Mouse (Mus musculus): ENCODE measurements around the gene Gpsm3. TPM values are rescaled to one million over a fixed set of nuclear protein-coding genes. Genes with fewer than 3 reads are reported as not detected.

The Gpsm3 gene
- polyA plus RNA-seq, 1 experiment = 12.8 TPM

GRCm38 (mm10) chr17:34576577-34576976 is 13.0 kb upstream of the Gpsm3 start:
- no peak overlapping the region for H3K27ac ChIP-seq (ENCODE audit: insufficient read depth, low read depth, low read length)
- TF ChIP-seq POLR2A (IDR thresholded peaks at IDR 0.05; ENCODE audit: low read depth, low read length) (no peak), CTCF (conservative IDR thresholded peaks at IDR 0.05; ENCODE audit: insufficient read depth, insufficient read length, low read depth, low read length) (no peak)
- H3K36me3 ChIP-seq (ENCODE audit: control insufficient read depth, insufficient read depth, low read length) = no peaks in the 10 kb centered on the region
- 62% methylated on average over 5 of the region's 5 CpGs for WGBS
- no peak overlapping the region for H3K4me3 ChIP-seq (ENCODE audit: insufficient read depth, low read depth, low read length)
- no peaks in the 10 kb centered on the region for H3K27me3 ChIP-seq (replicated peaks; ENCODE audit: control insufficient read depth, insufficient read depth, low read length)
- DNase-seq = no peak
- H3K4me1 ChIP-seq (ENCODE audit: control insufficient read depth, insufficient read depth, low read length) = no peaks in the 10 kb centered on the region

DNA sequence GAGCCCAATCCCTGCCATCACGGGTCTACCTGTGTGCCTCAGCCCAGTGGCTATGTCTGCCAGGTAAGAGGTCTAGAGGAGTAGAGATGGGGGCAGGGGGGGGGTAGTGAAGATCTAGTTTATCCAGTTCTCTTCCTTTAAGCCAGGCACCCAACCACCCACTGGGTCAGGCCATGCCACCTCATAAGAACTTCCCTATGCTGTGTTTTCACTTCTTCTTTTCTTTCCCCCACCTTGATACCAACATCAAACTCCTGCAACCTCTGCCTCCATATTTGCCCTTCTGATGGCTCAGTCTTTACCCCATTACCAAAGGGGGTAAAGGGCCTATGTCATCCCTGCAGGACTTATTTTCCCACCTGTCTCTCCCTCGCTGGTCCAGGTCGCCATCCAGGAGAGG is 11.5 kb upstream of the Gpsm3 start:
- no peaks in the 10 kb centered on the region for H3K36me3 ChIP-seq (ENCODE audit: control insufficient read depth, insufficient read depth, low read length)
- no peaks in the 10 kb centered on the region for H3K27me3 ChIP-seq (replicated peaks; ENCODE audit: control insufficient read depth, insufficient read depth, low read length)
- DNase-seq = no peak
- no peaks in the 10 kb centered on the region for H3K4me1 ChIP-seq (ENCODE audit: control insufficient read depth, insufficient read depth, low read length)
- WGBS = 95% methylated on average over 3 of the region's 3 CpGs
- no peak overlapping the region for H3K4me3 ChIP-seq (ENCODE audit: insufficient read depth, low read depth, low read length)
- H3K27ac ChIP-seq (ENCODE audit: insufficient read depth, low read depth, low read length) = no peak overlapping the region
- no peak for TF ChIP-seq CTCF (conservative IDR thresholded peaks at IDR 0.05; ENCODE audit: insufficient read depth, insufficient read length, low read depth, low read length)
- no peak for TF ChIP-seq POLR2A (IDR thresholded peaks at IDR 0.05; ENCODE audit: low read depth, low read length)

GRCm38 (mm10) chr17:34582528-34582927 is 7.1 kb upstream of the Gpsm3 start:
- no peak for TF ChIP-seq POLR2A (IDR thresholded peaks at IDR 0.05; ENCODE audit: low read depth, low read length)
- TF ChIP-seq CTCF (conservative IDR thresholded peaks at IDR 0.05; ENCODE audit: insufficient read depth, insufficient read length, low read depth, low read length) = no peak
- Histone ChIP-seq H3K4me1 (ENCODE audit: control insufficient read depth, insufficient read depth, low read length) (no peaks in the 10 kb centered on the region), H3K27ac (ENCODE audit: insufficient read depth, low read depth, low read length) (no peak overlapping the region), H3K27me3 (replicated peaks; ENCODE audit: control insufficient read depth, insufficient read depth, low read length) (no peaks in the 10 kb centered on the region), H3K36me3 (ENCODE audit: control insufficient read depth, insufficient read depth, low read length) (no peaks in the 10 kb centered on the region), H3K4me3 (ENCODE audit: insufficient read depth, low read depth, low read length) (no peak overlapping the region)
- DNase-seq = no peak
- 91% methylated on average over 12 of the region's 12 CpGs for WGBS

- Histone ChIP-seq H3K36me3 (ENCODE audit: control insufficient read depth, insufficient read depth, low read length) (no peaks in the 10 kb centered on the region), H3K4me3 (ENCODE audit: insufficient read depth, low read depth, low read length) (no peak overlapping the region), H3K4me1 (ENCODE audit: control insufficient read depth, insufficient read depth, low read length) (peaks cover 5% of the 10 kb centered on the region; the same call in 1 of the 2 replicates), H3K27ac (ENCODE audit: insufficient read depth, low read depth, low read length) (no peak overlapping the region), H3K27me3 (replicated peaks; ENCODE audit: control insufficient read depth, insufficient read depth, low read length) (no peaks in the 10 kb centered on the region)
- no peak for TF ChIP-seq POLR2A (IDR thresholded peaks at IDR 0.05; ENCODE audit: low read depth, low read length)
- no peak for TF ChIP-seq CTCF (conservative IDR thresholded peaks at IDR 0.05; ENCODE audit: insufficient read depth, insufficient read length, low read depth, low read length)
- no peak for DNase-seq
- WGBS = 57% methylated on average over 7 of the region's 7 CpGs
Measured at GRCm38 (mm10) chr17:34583397-34583796, 6.2 kb upstream of the Gpsm3 start.

- Histone ChIP-seq H3K4me3 (ENCODE audit: insufficient read depth, low read depth, low read length) (no peak overlapping the region), H3K27ac (ENCODE audit: insufficient read depth, low read depth, low read length) (no peak overlapping the region), H3K4me1 (ENCODE audit: control insufficient read depth, insufficient read depth, low read length) (peaks cover 5% of the 10 kb centered on the region; the same call in 1 of the 2 replicates), H3K27me3 (replicated peaks; ENCODE audit: control insufficient read depth, insufficient read depth, low read length) (no peaks in the 10 kb centered on the region), H3K36me3 (ENCODE audit: control insufficient read depth, insufficient read depth, low read length) (no peaks in the 10 kb centered on the region)
- TF ChIP-seq POLR2A (IDR thresholded peaks at IDR 0.05; ENCODE audit: low read depth, low read length) (no peak), CTCF (conservative IDR thresholded peaks at IDR 0.05; ENCODE audit: insufficient read depth, insufficient read length, low read depth, low read length) (no peak)
- DNase-seq = no peak
- WGBS = 90% methylated on average over 8 of the region's 8 CpGs
Measured at GRCm38 (mm10) chr17:34583819-34584218, 5.8 kb upstream of the Gpsm3 start.

DNA sequence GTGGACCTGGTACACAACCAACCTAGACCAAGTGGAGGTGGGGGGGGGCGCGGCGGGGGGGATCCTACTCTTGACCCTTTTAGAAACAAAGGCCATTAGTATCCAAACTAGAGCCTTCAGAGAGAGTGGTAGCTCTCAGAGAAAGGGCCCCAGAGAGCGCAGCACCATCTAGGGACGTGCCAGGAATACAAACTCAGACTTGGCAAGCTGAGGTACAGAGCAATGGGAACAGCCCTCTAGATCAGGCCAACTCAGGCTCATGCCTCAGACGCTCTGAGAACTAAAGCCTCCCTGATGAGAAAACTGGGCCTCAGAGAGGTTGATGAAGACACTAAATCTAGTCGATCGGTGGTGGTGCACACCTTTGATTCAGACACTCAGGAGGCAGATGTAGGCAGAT is 4.5 kb upstream of the Gpsm3 start:
- TF ChIP-seq CTCF (conservative IDR thresholded peaks at IDR 0.05; ENCODE audit: insufficient read depth, insufficient read length, low read depth, low read length) = no peak
- TF ChIP-seq POLR2A (IDR thresholded peaks at IDR 0.05; ENCODE audit: low read depth, low read length) = no peak
- WGBS = 92% methylated on average over 8 of the region's 8 CpGs

GRCm38 (mm10) chr17:34585877-34586771 is 3.5 kb upstream of the Gpsm3 start:
- peak overlapping the region; percentile 69; the same call in 1 of the 2 replicates for H3K4me3 ChIP-seq (ENCODE audit: insufficient read depth, low read depth, low read length)
- H3K27ac ChIP-seq (ENCODE audit: insufficient read depth, low read depth, low read length) = no peak overlapping the region
- H3K4me1 ChIP-seq (ENCODE audit: control insufficient read depth, insufficient read depth, low read length) = peaks cover 9% of the 10 kb centered on the region; the same call in 1 of the 2 replicates
- no peak for DNase-seq
- WGBS = 41% methylated on average over 32 of the region's 32 CpGs
- H3K36me3 ChIP-seq (ENCODE audit: control insufficient read depth, insufficient read depth, low read length) = no peaks in the 10 kb centered on the region
- H3K27me3 ChIP-seq (replicated peaks; ENCODE audit: control insufficient read depth, insufficient read depth, low read length) = no peaks in the 10 kb centered on the region
- TF ChIP-seq POLR2A (IDR thresholded peaks at IDR 0.05; ENCODE audit: low read depth, low read length) (no peak), CTCF (conservative IDR thresholded peaks at IDR 0.05; ENCODE audit: insufficient read depth, insufficient read length, low read depth, low read length) (no peak)

More for the DNA sequence above, 4.5 kb upstream of the Gpsm3 start:
- Histone ChIP-seq H3K4me1 (ENCODE audit: control insufficient read depth, insufficient read depth, low read length) (peaks cover 5% of the 10 kb centered on the region; the same call in 1 of the 2 replicates), H3K27me3 (replicated peaks; ENCODE audit: control insufficient read depth, insufficient read depth, low read length) (no peaks in the 10 kb centered on the region), H3K4me3 (ENCODE audit: insufficient read depth, low read depth, low read length) (no peak overlapping the region), H3K36me3 (ENCODE audit: control insufficient read depth, insufficient read depth, low read length) (no peaks in the 10 kb centered on the region), H3K27ac (ENCODE audit: insufficient read depth, low read depth, low read length) (no peak overlapping the region)
- no peak for DNase-seq
